ENCODE assay signal across 8 mouse cellular contexts in genomic region chr1:74332930-74333329, GRCm38 (mm10). TPM values are rescaled to one million over a fixed set of nuclear protein-coding genes. Genes with fewer than 3 reads are reported as not detected.
DNase-seq lines count a peak whose midpoint lies in the region; ATAC-seq and TF ChIP-seq lines count a peak whose summit lies in the region.

No protein-coding gene starts in this region.

- H3K4me3 ChIP-seq in lung, postnatal 0 days (ENCODE audit: low read depth, low read length): peak overlapping the region; percentile 41
- H3K4me3 ChIP-seq in hindbrain, embryonic 15.5 days: peak overlapping the region; percentile 44
- H3K4me3 ChIP-seq in midbrain, embryonic 14.5 days (replicated peaks; ENCODE audit: low read depth, low read length): peak overlapping the region; percentile 48

- WGBS in lung, postnatal 0 days: 2% methylated on average over 9 of the region's 9 CpGs
- WGBS in hindbrain, embryonic 15.5 days: 1% methylated on average over 9 of the region's 9 CpGs
- WGBS in midbrain, embryonic 14.5 days: 4% methylated on average over 9 of the region's 9 CpGs

- no peak for TF ChIP-seq CTCF in lung, postnatal 0 days (IDR thresholded peaks at IDR 0.05)

- DNase-seq in cerebellum, adult 11 months: peak; percentile 40
- peak; percentile 11 for DNase-seq in lung, postnatal 0 days (ENCODE audit: low spot score)
- DNase-seq in lung, postnatal 25 days (ENCODE audit: low spot score): no peak
- DNase-seq in midbrain, embryonic 14.5 days: no peak
- no peak for DNase-seq in right cerebral cortex, adult 18-20 months

- no peak for TF ChIP-seq EP300 in lung, postnatal 0 days (IDR thresholded peaks at IDR 0.05)

- H3K27ac ChIP-seq in lung, postnatal 0 days (ENCODE audit: low read length): peak overlapping the region; percentile 72
- H3K27ac ChIP-seq in hindbrain, embryonic 15.5 days (replicated peaks): peak overlapping the region; percentile 70
- peak overlapping the region; percentile 80 for H3K27ac ChIP-seq in midbrain, embryonic 14.5 days (replicated peaks; ENCODE audit: low read depth, low read length)

- H3K27me3 ChIP-seq in lung, postnatal 0 days (replicated peaks; ENCODE audit: insufficient read depth, low read length): no peaks in the 10 kb centered on the region
- H3K27me3 ChIP-seq in hindbrain, embryonic 15.5 days: no peaks in the 10 kb centered on the region
- H3K27me3 ChIP-seq in midbrain, embryonic 14.5 days (ENCODE audit: control insufficient read depth, insufficient read depth, low read length): no peaks in the 10 kb centered on the region

- no peak for ATAC-seq in cerebellum, adult (ENCODE audit: insufficient number of reproducible peaks, low FRiP score, low TSS enrichment)
- ATAC-seq in lung, postnatal 0 days: no peak
- 0 out of 2 replicates have a peak, but pooled peaks have one; percentile 6 for ATAC-seq in hindbrain, embryonic 15.5 days (ENCODE audit: low FRiP score, low read depth)
- ATAC-seq in midbrain, embryonic 14.5 days (ENCODE audit: low FRiP score, low TSS enrichment): no peak
- no peak for ATAC-seq in megakaryocyte progenitor cell, adult 5-6 weeks (replicated peaks; ENCODE audit: poor library complexity)

- H3K36me3 ChIP-seq in lung, postnatal 0 days (ENCODE audit: insufficient read depth, low read length): no peaks in the 10 kb centered on the region
- H3K36me3 ChIP-seq in hindbrain, embryonic 15.5 days: no peaks in the 10 kb centered on the region
- H3K36me3 ChIP-seq in midbrain, embryonic 14.5 days (ENCODE audit: control insufficient read depth, insufficient read depth, low read length): no peaks in the 10 kb centered on the region

- H3K4me2 ChIP-seq in lung, postnatal 0 days (replicated peaks; ENCODE audit: low read depth, low read length): peak overlapping the region; percentile 78
- peak overlapping the region; percentile 78 for H3K4me2 ChIP-seq in hindbrain, embryonic 15.5 days
- H3K4me2 ChIP-seq in midbrain, embryonic 14.5 days (ENCODE audit: low read length): peak overlapping the region; percentile 82

- no peaks in the 10 kb centered on the region for H3K9me3 ChIP-seq in lung, postnatal 0 days (ENCODE audit: low read length)
- H3K9me3 ChIP-seq in hindbrain, embryonic 15.5 days: no peaks in the 10 kb centered on the region
- H3K9me3 ChIP-seq in midbrain, embryonic 14.5 days (ENCODE audit: control insufficient read depth, low read length): no peaks in the 10 kb centered on the region

- peaks cover 19% of the 10 kb centered on the region for H3K4me1 ChIP-seq in lung, postnatal 0 days (ENCODE audit: insufficient read depth, low read depth, low read length)
- peaks cover 29% of the 10 kb centered on the region for H3K4me1 ChIP-seq in hindbrain, embryonic 15.5 days (replicated peaks)
- H3K4me1 ChIP-seq in midbrain, embryonic 14.5 days (ENCODE audit: control insufficient read depth, insufficient read depth, low read length): peaks cover 12% of the 10 kb centered on the region

- H3K9ac ChIP-seq in lung, postnatal 0 days (replicated peaks; ENCODE audit: low read depth): 0 out of 2 replicates have a peak overlapping the region, but pooled peaks have one; percentile 26
- H3K9ac ChIP-seq in hindbrain, embryonic 15.5 days: peak overlapping the region; percentile 42
- peak overlapping the region; percentile 62 for H3K9ac ChIP-seq in midbrain, embryonic 14.5 days (replicated peaks; ENCODE audit: low read length)

RNA-seq across cellular contexts. Expression of gene Tmbim1, which starts 27.5 kb away (rescaled TPM):
- 148 and 149 TPM in 2 replicates for polyA plus RNA-seq in lung, postnatal 0 days (2015; fragmentation: Nextera tagmentation; extraction: Ambion mirVana)
- polyA plus RNA-seq in hindbrain, embryonic 15.5 days (2015; fragmentation: Nextera tagmentation; extraction: Ambion mirVana): 11.1 and 11.5 TPM in 2 replicates
- 3.8 and 5.6 TPM in 2 replicates for polyA plus RNA-seq in midbrain, embryonic 14.5 days (2014; fragmentation: Nextera tagmentation; extraction: Ambion mirVana)
- total RNA-seq in megakaryocyte progenitor cell, adult 5-6 weeks (2015): 13.6 and 13.8 TPM in 2 replicates
- 14.0 and 18.4 TPM in 2 replicates for total RNA-seq in megakaryocyte progenitor cell, adult 5-6 weeks (2017)

RNA-seq across cellular contexts. Expression of gene Catip, which starts 29.0 kb away (rescaled TPM):
- polyA plus RNA-seq in lung, postnatal 0 days (2015; fragmentation: Nextera tagmentation; extraction: Ambion mirVana): 3.4 and 5.1 TPM in 2 replicates
- polyA plus RNA-seq in hindbrain, embryonic 15.5 days (2015; fragmentation: Nextera tagmentation; extraction: Ambion mirVana): 1.1 and 2.4 TPM in 2 replicates
- 0.30 and 0.57 TPM in 2 replicates for polyA plus RNA-seq in midbrain, embryonic 14.5 days (2014; fragmentation: Nextera tagmentation; extraction: Ambion mirVana)
- 0.37 TPM in 1 of 2 replicates, not detected in the other for total RNA-seq in megakaryocyte progenitor cell, adult 5-6 weeks (2015)
- total RNA-seq in megakaryocyte progenitor cell, adult 5-6 weeks (2017): not detected in 2 replicates

RNA-seq across cellular contexts. Expression of gene Slc11a1, which starts 42.1 kb away (rescaled TPM):
- 4.6 and 4.8 TPM in 2 replicates for polyA plus RNA-seq in lung, postnatal 0 days (2015; fragmentation: Nextera tagmentation; extraction: Ambion mirVana)
- 2.9 and 3.4 TPM in 2 replicates for polyA plus RNA-seq in hindbrain, embryonic 15.5 days (2015; fragmentation: Nextera tagmentation; extraction: Ambion mirVana)
- 0.51 and 2.7 TPM in 2 replicates for polyA plus RNA-seq in midbrain, embryonic 14.5 days (2014; fragmentation: Nextera tagmentation; extraction: Ambion mirVana)
- 2.1 and 3.8 TPM in 2 replicates for total RNA-seq in megakaryocyte progenitor cell, adult 5-6 weeks (2015)
- total RNA-seq in megakaryocyte progenitor cell, adult 5-6 weeks (2017): 0.95 and 1.7 TPM in 2 replicates

RNA-seq across cellular contexts. Expression of gene Pnkd, which starts 48.2 kb away (rescaled TPM):
- 88.7 and 91.4 TPM in 2 replicates for polyA plus RNA-seq in lung, postnatal 0 days (2015; fragmentation: Nextera tagmentation; extraction: Ambion mirVana)
- 137 and 144 TPM in 2 replicates for polyA plus RNA-seq in hindbrain, embryonic 15.5 days (2015; fragmentation: Nextera tagmentation; extraction: Ambion mirVana)
- polyA plus RNA-seq in midbrain, embryonic 14.5 days (2014; fragmentation: Nextera tagmentation; extraction: Ambion mirVana): 99.0 and 107 TPM in 2 replicates
- total RNA-seq in megakaryocyte progenitor cell, adult 5-6 weeks (2015): 29.8 and 32.4 TPM in 2 replicates
- total RNA-seq in megakaryocyte progenitor cell, adult 5-6 weeks (2017): 11.2 and 21.6 TPM in 2 replicates

RNA-seq across cellular contexts. Expression of gene Aamp, which starts 48.4 kb away (rescaled TPM):
- 213 and 214 TPM in 2 replicates for polyA plus RNA-seq in lung, postnatal 0 days (2015; fragmentation: Nextera tagmentation; extraction: Ambion mirVana)
- polyA plus RNA-seq in hindbrain, embryonic 15.5 days (2015; fragmentation: Nextera tagmentation; extraction: Ambion mirVana): 212 and 217 TPM in 2 replicates
- polyA plus RNA-seq in midbrain, embryonic 14.5 days (2014; fragmentation: Nextera tagmentation; extraction: Ambion mirVana): 184 and 205 TPM in 2 replicates
- 45.3 and 49.7 TPM in 2 replicates for total RNA-seq in megakaryocyte progenitor cell, adult 5-6 weeks (2015)
- total RNA-seq in megakaryocyte progenitor cell, adult 5-6 weeks (2017): 98.1 and 104 TPM in 2 replicates

Comparison
In these comparisons a context has a peak if more than half of its experiments do, and no peak if none do; other contexts are left out.
1. DNase-seq: peak in cerebellum, adult 11 months (single experiment) and lung, postnatal 0 days (single experiment); none in lung, postnatal 25 days (single experiment), midbrain, embryonic 14.5 days (single experiment) and right cerebral cortex, adult 18-20 months (single experiment).
2. RNA of gene Tmbim1, which starts 27.5 kb away (polyA plus RNA-seq): 148 to 149 TPM in lung, postnatal 0 days; 11.1 to 11.5 TPM in hindbrain, embryonic 15.5 days and 3.8 to 5.6 TPM in midbrain, embryonic 14.5 days; every median in the first group is over 10 times any median in the second.
3. Peak in every context shown above with its lines, with median percentiles within 50 percentile points of each other: H3K27ac ChIP-seq, H3K4me2 ChIP-seq, H3K4me3 ChIP-seq and H3K9ac ChIP-seq.